In genomic region chr1:87848237-87848996, GRCm38 (mm10) we compare ENCODE assay signal across 9 mouse cellular contexts. TPM values are rescaled to one million over a fixed set of nuclear protein-coding genes. Genes with fewer than 3 reads are reported as not detected.
DNase-seq lines count a peak whose midpoint lies in the region; ATAC-seq and TF ChIP-seq lines count a peak whose summit lies in the region.
"Had no signal": no experiment of that assay in that cellular context is flagged by ENCODE, and none has a peak within 500 bp of the region (broad histone marks: within the 10 kb centered on the region; RNA-seq: fewer than 3 reads in every experiment).

No protein-coding gene starts in this region.

- ATAC-seq in midbrain, postnatal 0 days (ENCODE audit: low FRiP score): no peak
- ATAC-seq in midbrain, embryonic 15.5 days (replicated peaks): no peak

- peaks cover 13% of the 10 kb centered on the region for H3K4me1 ChIP-seq in cerebellum, adult 2 months (ENCODE audit: control insufficient read depth, insufficient read depth, low read length)
- no peaks in the 10 kb centered on the region for H3K4me1 ChIP-seq in midbrain, postnatal 0 days (ENCODE audit: insufficient read depth, low read length)
- H3K4me1 ChIP-seq in midbrain, embryonic 15.5 days: peaks cover 7% of the 10 kb centered on the region

- no peak overlapping the region for H3K27ac ChIP-seq in cerebellum, adult 2 months (ENCODE audit: insufficient read depth, low read length)
- no peak overlapping the region for H3K27ac ChIP-seq in midbrain, postnatal 0 days (ENCODE audit: low read depth, low read length)
- no peak overlapping the region for H3K27ac ChIP-seq in midbrain, embryonic 15.5 days

- no peak overlapping the region for H3K4me3 ChIP-seq in cerebellum, adult 2 months (replicated peaks; ENCODE audit: insufficient read depth, low read depth, low read length)
- H3K4me3 ChIP-seq in midbrain, postnatal 0 days (ENCODE audit: low read depth, low read length): no peak overlapping the region
- H3K4me3 ChIP-seq in midbrain, embryonic 15.5 days: no peak overlapping the region
- H3K4me3 ChIP-seq: liver, embryonic 15.5 days had no signal

- no peak for TF ChIP-seq POLR2A in cerebellum, adult 2 months (IDR thresholded peaks at IDR 0.05; ENCODE audit: borderline replicate concordance, insufficient read depth, low read length)

- 30% methylated on average over 11 of the region's 11 CpGs for WGBS in cerebellum, adult 2 months
- WGBS in midbrain, postnatal 0 days: 50% methylated on average over 11 of the region's 11 CpGs
- WGBS in midbrain, embryonic 15.5 days: 51% methylated on average over 11 of the region's 11 CpGs

- no peak overlapping the region for H3K9ac ChIP-seq in midbrain, postnatal 0 days (replicated peaks; ENCODE audit: low read length, poor library complexity, severe bottlenecking)
- H3K9ac ChIP-seq in midbrain, embryonic 15.5 days: no peak overlapping the region
- H3K9ac ChIP-seq: liver, embryonic 15.5 days had no signal

- no peaks in the 10 kb centered on the region for H3K27me3 ChIP-seq in cerebellum, adult 2 months (ENCODE audit: control insufficient read depth, insufficient read depth, low read length)
- H3K27me3 ChIP-seq in midbrain, postnatal 0 days (ENCODE audit: insufficient read depth, low read length): no peaks in the 10 kb centered on the region
- no peaks in the 10 kb centered on the region for H3K27me3 ChIP-seq in midbrain, embryonic 15.5 days (replicated peaks)
- H3K27me3 ChIP-seq: liver, embryonic 15.5 days had no signal

- TF ChIP-seq CTCF in cerebellum, adult 2 months (IDR thresholded peaks at IDR 0.05; ENCODE audit: borderline replicate concordance, insufficient read depth, low read depth, low read length): no peak
- TF ChIP-seq CTCF in midbrain, postnatal 0 days (IDR thresholded peaks at IDR 0.05): no peak

- peak; percentile 32 to 41 for DNase-seq in cerebellum, adult 2 months
- no peak for DNase-seq in cerebellum, postnatal 4 days (ENCODE audit: low spot score in 2 of 2)
- peak; percentile 26 for DNase-seq in midbrain, postnatal 0 days (ENCODE audit: low spot score)
- peak; percentile 38 to 48 for DNase-seq in layer of hippocampus, postnatal 36 days
- peak; percentile 51 for DNase-seq in thymus, postnatal 25 days
- no peak for DNase-seq in kidney, postnatal 10 days
- no peak for DNase-seq in spleen, postnatal 10 days (ENCODE audit: low spot score in 2 of 2)

- no peaks in the 10 kb centered on the region for H3K36me3 ChIP-seq in midbrain, postnatal 0 days (ENCODE audit: insufficient read depth, low read length)
- H3K36me3 ChIP-seq in midbrain, embryonic 15.5 days (replicated peaks): no peaks in the 10 kb centered on the region
- H3K36me3 ChIP-seq: liver, embryonic 15.5 days had no signal

- no peaks in the 10 kb centered on the region for H3K9me3 ChIP-seq in midbrain, postnatal 0 days (ENCODE audit: low read length)
- no peaks in the 10 kb centered on the region for H3K9me3 ChIP-seq in midbrain, embryonic 15.5 days
- H3K9me3 ChIP-seq: liver, embryonic 15.5 days had no signal

- H3K4me2 ChIP-seq in midbrain, postnatal 0 days (ENCODE audit: low read depth, low read length, poor library complexity, severe bottlenecking): no peak overlapping the region
- H3K4me2 ChIP-seq in midbrain, embryonic 15.5 days: no peak overlapping the region
- H3K4me2 ChIP-seq: liver, embryonic 15.5 days had no signal

RNA-seq across cellular contexts. Expression of gene Dgkd, which starts 4.7 kb away (rescaled TPM):
- polyA plus RNA-seq in cerebellum, adult 2 months (2012; rRNA removed): 109 and 126 TPM in 2 replicates
- total RNA-seq in midbrain, postnatal 0 days (2014; rRNA removed): 75.1 and 77.5 TPM in 2 replicates
- 36.6 and 38.2 TPM in 2 replicates for polyA plus RNA-seq in midbrain, postnatal 0 days (2015; fragmentation: Nextera tagmentation; extraction: Ambion mirVana)
- 49.6 and 52.8 TPM in 2 replicates for polyA plus RNA-seq in midbrain, embryonic 15.5 days (2015; fragmentation: Nextera tagmentation; extraction: Ambion mirVana)
- 100 to 1,000 TPM; 104 to 118 TPM for total RNA-seq in layer of hippocampus, postnatal 36 days (2021)

RNA-seq across cellular contexts. Expression of gene Sag, which starts 44.9 kb away (rescaled TPM):
- 0.78 and 0.80 TPM in 2 replicates for polyA plus RNA-seq in cerebellum, adult 2 months (2012; rRNA removed)
- total RNA-seq in midbrain, postnatal 0 days (2014; rRNA removed): not detected in 2 replicates
- polyA plus RNA-seq in midbrain, postnatal 0 days (2015; fragmentation: Nextera tagmentation; extraction: Ambion mirVana): 1.2 and 1.9 TPM in 2 replicates
- 2.7 and 3.0 TPM in 2 replicates for polyA plus RNA-seq in midbrain, embryonic 15.5 days (2015; fragmentation: Nextera tagmentation; extraction: Ambion mirVana)
- total RNA-seq in layer of hippocampus, postnatal 36 days (2021): 1 to 10 TPM; 2.2 to 3.5 TPM

Comparison
In these comparisons a context has a peak if more than half of its experiments do, and no peak if none do; other contexts are left out.
1. DNase-seq: peak in cerebellum, adult 2 months (2 of 2), midbrain, postnatal 0 days (single experiment), layer of hippocampus, postnatal 36 days (2 of 2) and thymus, postnatal 25 days (single experiment); none in cerebellum, postnatal 4 days (0 of 2), kidney, postnatal 10 days (single experiment) and spleen, postnatal 10 days (0 of 2).